Mouse (Mus musculus) CD4-positive helper T cell, adult 2 months (primary cell): ENCODE measurements around the gene Spin2d.
A peak's percentile ranks its signal among the peaks of the same experiment; 100 is the strongest.
"Not testable (repeated sequence)": the region's sequence is repeated elsewhere in the genome, so short reads cannot be mapped to it uniquely, and the experiment has no call there.

ENCODE experiments used
- DNase-seq: peaks from one replicate; pipeline ENCODE4 v3.0.0-alpha.2; 2012; ENCODE audit warnings: low read depth, missing footprints, low spot score

Gene Spin2d

GRCm38 (mm10) chrX:73176889-73177288, at the start of gene Spin2d:
Gene Spin2d, minus strand, starts transcription at chrX:73176989.
- DNase-seq, result not testable (repeated sequence)

- DNase-seq, result no peak
These were observed 48.6 kb upstream of the Spin2d start for GRCm38 (mm10) chrX:73225365-73225764.

- DNase-seq, result peak; percentile 38
These were observed 37.2 kb upstream of the Spin2d start, which contains the start of gene Xlr4b for GRCm38 (mm10) chrX:73213819-73214564. Gene Xlr4b, plus strand, starts transcription at chrX:73214333.

GRCm38 (mm10) chrX:73191934-73192333, 15.1 kb upstream of the Spin2d start, which contains the start of gene Xlr3b:
Gene Xlr3b, plus strand, starts transcription at chrX:73192207.
- DNase-seq, result peak; percentile 42

- not testable (repeated sequence) for DNase-seq
These were observed 27.4 kb downstream of the Spin2d start, which contains the start of gene DXBay18 for GRCm38 (mm10) chrX:73149350-73149749. Gene DXBay18, minus strand, starts transcription at chrX:73149450.

GRCm38 (mm10) chrX:73148496-73148895, 28.3 kb downstream of the Spin2d start, which contains the start of gene Xlr5b:
Gene Xlr5b, plus strand, starts transcription at chrX:73148796.
- DNase-seq, result not testable (repeated sequence)

- DNase-seq, result not testable (repeated sequence)
These were observed 33.6 kb downstream of the Spin2d start for GRCm38 (mm10) chrX:73143218-73143618.
